Mouse (Mus musculus): Measurements from ENCODE around the gene Iqcf3. TPM values are rescaled to one million over a fixed set of nuclear protein-coding genes. Genes with fewer than 3 reads are reported as not detected.

Iqcf3 gene
- not detected in 2 replicates for polyA plus RNA-seq (2012; rRNA removed; ENCODE audit: low replicate concordance)

DNA sequence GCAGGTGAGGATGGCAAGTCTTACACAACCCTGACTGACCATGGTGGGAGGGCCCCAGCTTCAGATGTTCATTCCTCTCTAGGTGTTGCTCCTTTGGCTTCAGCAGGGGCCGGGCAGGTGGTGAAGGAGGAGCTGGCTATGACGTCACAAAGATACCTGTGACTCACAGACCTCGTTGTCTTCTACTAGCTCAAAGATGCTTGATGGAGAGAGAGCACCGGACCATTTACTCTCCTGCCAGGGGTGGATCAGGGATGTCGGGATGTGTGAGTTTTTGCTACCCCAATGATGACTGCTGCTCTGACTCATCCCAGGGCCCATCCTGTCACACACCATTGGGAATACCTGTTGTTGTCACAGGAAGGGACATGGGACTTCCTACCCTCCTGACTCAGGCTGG, at the start of gene Iqcf3:
TSS of gene Iqcf3 (minus strand) at position 101 of the 400 bp plus-strand sequence.

DNA sequence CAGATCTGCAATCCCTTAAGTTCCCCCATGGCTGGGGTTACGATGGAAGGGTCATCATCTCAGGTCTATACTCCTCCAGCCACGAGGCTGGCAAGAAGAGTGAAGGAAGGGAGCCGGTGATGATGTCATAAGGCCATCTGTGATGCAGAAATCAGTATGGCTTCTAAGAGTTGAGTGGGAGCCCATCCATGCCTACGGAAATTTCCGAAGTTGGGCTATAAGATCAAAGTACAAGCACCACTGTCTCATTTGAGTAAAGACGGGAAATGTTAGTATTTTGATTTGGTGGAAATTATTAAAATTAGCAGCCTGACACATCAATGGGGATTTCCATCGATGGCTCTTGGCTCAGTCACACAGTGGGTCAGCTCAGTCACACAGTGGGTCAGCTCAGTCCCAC, 9.5 kb upstream of the Iqcf3 start, which contains the start of gene Iqcf4:
TSS of gene Iqcf4 (minus strand) at position 101 of the 400 bp plus-strand sequence.

DNA sequence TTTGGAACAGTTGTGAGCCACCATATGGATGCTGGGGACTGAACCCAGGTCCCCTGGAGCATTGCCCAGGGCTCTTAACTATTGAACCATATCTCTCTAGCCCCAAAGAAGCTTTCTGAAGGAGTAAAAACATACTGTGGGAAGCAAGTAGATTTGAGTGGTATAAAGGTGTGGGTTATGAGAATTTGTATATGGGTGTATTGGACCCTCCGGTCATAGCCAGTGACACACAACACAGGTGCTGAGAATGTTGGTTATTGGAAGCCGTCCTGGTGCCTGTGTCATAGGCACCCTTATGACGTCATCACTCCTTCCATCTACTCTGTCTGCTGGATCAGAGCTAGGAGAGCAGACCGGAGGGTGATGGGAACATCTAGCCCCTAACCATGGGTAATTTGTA, 47.2 kb downstream of the Iqcf3 start, which contains the start of gene Iqcf5:
TSS of gene Iqcf5 (plus strand) at position 301 of the 400 bp plus-strand sequence.

DNA sequence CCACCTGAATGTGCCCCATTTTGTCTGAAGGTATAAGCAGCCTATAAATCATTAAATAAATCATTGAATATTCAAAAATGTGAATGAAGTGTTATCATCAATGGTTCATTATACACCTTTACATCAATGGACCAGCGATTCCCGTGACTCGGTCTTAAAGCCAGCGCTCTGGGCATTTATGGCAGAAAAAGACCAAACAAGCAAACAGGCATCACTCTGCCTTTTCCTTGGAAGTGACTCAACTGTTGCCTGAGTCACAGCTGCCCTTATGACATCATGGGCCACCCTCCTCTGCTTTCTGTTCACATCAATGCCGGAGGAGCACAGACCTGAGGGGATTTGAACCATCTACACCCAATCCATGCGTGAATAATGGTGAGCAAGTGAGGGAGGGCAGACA, 61.8 kb downstream of the Iqcf3 start, which contains the start of gene Iqcf1:
TSS of gene Iqcf1 (plus strand) at position 301 of the 400 bp plus-strand sequence.

DNA sequence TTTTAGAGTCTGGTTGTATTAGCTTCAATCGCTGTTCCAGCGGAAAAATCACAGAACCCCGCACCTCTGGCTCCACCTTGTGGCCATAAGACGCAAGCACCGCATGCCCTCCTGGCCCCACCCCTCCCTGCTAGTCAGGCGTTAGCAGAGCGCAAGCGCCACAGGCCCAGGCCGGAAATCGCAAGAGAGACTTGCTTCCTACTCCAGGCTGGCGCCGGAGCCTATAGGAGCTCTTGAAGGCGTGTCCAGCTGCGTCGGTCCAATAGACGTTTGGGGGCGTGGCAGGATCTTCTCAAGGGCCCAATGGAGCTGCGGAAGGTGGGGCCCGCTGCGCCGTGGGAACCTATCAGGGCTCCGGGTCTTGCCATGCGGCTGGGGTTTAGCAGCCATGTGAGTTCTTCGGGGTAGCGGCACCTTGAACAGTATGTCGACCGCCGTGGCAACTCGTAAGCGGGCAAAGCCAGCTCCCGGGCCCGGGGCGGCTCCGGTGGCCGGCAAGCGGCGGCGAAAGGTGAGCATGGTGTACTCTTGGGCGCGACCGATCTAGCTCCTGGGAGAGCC, 84.4 kb downstream of the Iqcf3 start, which contains the start of gene Parp3:
TSS of gene Parp3 (minus strand) at position 26 of the 561 bp plus-strand sequence.

DNA sequence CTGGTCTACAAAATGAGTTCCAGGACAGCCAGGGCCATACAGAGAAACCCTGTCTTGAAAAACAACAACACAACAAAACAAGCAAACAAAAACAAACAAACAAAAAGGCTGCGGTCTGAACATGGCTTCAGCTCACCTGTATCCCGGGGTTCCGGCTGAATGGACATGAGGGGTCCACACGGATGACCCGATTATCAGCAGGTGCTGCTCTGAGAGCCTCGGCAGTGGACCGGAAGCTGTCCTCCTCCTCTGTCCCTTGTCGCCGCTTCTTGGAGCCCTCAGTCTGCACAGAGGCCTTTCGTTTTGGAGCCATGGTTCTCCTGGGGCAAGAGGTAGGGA, 85.8 kb downstream of the Iqcf3 start, which contains the start of gene Rrp9:
TSS of gene Rrp9 (plus strand) at position 301 of the 339 bp plus-strand sequence.

DNA sequence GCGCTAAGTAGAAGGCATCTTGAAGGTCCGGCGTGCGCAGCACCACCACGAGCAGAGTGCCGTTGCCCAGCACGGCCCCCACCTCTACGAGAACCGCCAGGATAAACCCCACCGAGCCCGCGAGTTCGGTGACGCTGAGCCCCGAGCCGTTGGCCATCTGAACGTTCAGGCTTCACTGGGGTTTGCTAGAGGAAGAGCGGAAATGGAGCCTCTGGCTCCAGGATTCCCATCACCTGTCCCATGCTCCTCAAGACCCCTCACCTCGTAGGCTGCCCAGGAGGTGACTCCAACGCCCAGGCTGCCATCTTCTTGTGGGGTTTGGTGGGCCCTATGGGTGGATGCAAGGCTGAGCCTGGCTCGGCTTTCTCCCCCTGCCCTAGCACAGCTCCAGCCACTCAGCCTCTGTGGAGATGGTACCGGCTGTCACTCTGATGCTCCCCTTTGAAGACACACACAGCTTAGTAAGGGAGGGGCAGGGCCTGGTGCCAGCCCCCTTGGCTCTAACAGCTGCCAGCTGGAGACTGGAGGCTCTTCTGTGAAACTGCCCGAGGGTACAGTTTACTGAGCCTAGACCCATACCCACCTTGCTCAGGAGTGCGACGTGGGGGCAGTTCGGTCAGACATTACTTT, 95.7 kb downstream of the Iqcf3 start, which contains the start of gene Gpr62:
TSS of gene Gpr62 (minus strand) at position 368 of the 630 bp plus-strand sequence.

DNA sequence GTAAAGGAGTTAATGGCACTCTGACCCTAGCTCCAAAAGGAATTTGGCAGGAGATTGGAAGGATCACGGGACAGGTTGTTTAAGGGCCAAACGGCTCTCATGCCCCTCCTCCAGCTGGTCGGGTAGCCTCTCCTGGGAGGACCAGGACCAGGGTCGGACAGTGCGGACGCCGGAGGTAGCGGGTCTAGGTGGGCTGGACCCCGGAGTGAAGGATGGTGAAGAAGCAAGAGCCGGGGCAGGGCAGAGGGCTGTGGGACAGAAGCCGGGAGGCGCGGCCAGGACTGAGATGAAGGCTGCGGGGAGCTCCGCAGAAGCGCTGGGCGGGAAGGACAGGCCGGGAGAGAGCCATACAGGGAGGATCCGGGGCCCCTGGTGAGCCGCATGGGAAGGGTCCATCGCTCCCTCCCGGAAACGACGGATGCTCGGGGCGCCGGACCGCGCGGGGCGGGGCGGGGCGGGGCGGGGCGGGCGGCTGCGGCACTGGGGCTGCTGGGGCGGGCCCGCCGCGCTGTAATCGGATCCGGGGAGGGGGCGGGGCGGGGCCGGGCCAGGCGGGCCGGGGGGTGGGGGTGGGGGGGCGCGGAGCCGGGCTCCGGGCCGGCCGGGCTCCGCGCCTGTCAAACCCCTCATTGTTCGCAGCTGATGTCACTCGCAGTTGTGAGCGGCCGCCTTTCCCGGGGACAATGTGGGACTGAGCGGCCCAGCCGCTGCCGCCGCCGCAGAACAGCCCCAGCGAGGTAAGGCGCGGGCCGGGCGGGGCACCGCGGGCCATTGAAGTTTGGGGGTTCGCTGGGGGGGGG, 108.0 kb downstream of the Iqcf3 start, which contains the start of gene Pcbp4:
TSS of gene Pcbp4 (plus strand) at position 21 of the 800 bp plus-strand sequence.

Other genes with a start within 250 kb of the Iqcf3 start
- gene Dusp7, start 193.0 kb downstream of the Iqcf3 start, polyA plus RNA-seq (2012; rRNA removed; ENCODE audit: low replicate concordance): 114 and 152 TPM in 2 replicates
- 360 and 442 TPM in 2 replicates for gene Rpl29, start 132.2 kb downstream of the Iqcf3 start, polyA plus RNA-seq (2012; rRNA removed; ENCODE audit: low replicate concordance)
- gene Acy1, start 123.3 kb downstream of the Iqcf3 start, polyA plus RNA-seq (2012; rRNA removed; ENCODE audit: low replicate concordance): 8.1 and 10.3 TPM in 2 replicates
- 81.6 and 98.1 TPM in 2 replicates for gene Abhd14b, start 114.2 kb downstream of the Iqcf3 start, polyA plus RNA-seq (2012; rRNA removed; ENCODE audit: low replicate concordance)
- 38.1 and 46.0 TPM in 2 replicates for gene Abhd14a, start 114.0 kb downstream of the Iqcf3 start, polyA plus RNA-seq (2012; rRNA removed; ENCODE audit: low replicate concordance)
- gene Pcbp4, start 108.3 kb downstream of the Iqcf3 start, polyA plus RNA-seq (2012; rRNA removed; ENCODE audit: low replicate concordance): 98.4 and 134 TPM in 2 replicates
- 0.13 and 0.53 TPM in 2 replicates for gene Gpr62, start 95.7 kb downstream of the Iqcf3 start, polyA plus RNA-seq (2012; rRNA removed; ENCODE audit: low replicate concordance)
- 31.1 and 43.4 TPM in 2 replicates for gene Rrp9, start 85.7 kb downstream of the Iqcf3 start, polyA plus RNA-seq (2012; rRNA removed; ENCODE audit: low replicate concordance)
- gene Parp3, start 84.7 kb downstream of the Iqcf3 start, polyA plus RNA-seq (2012; rRNA removed; ENCODE audit: low replicate concordance): 118 and 159 TPM in 2 replicates
- gene Iqcf1, start 61.7 kb downstream of the Iqcf3 start, polyA plus RNA-seq (2012; rRNA removed; ENCODE audit: low replicate concordance): not detected in 2 replicates
- gene Iqcf5, start 47.1 kb downstream of the Iqcf3 start, polyA plus RNA-seq (2012; rRNA removed; ENCODE audit: low replicate concordance): not detected in 2 replicates
- not detected in 2 replicates for gene Iqcf4, start 9.4 kb upstream of the Iqcf3 start, polyA plus RNA-seq (2012; rRNA removed; ENCODE audit: low replicate concordance)
- not detected in 2 replicates for gene Iqcf6, start 65.0 kb upstream of the Iqcf3 start, polyA plus RNA-seq (2012; rRNA removed; ENCODE audit: low replicate concordance)
- 0.03 TPM in 1 of 2 replicates, not detected in the other for gene Grm2, start 94.5 kb upstream of the Iqcf3 start, polyA plus RNA-seq (2012; rRNA removed; ENCODE audit: low replicate concordance)
- gene Tex264, start 124.3 kb upstream of the Iqcf3 start, polyA plus RNA-seq (2012; rRNA removed; ENCODE audit: low replicate concordance): 116 and 129 TPM in 2 replicates
- gene Rad54l2, start 227.6 kb upstream of the Iqcf3 start, polyA plus RNA-seq (2012; rRNA removed; ENCODE audit: low replicate concordance): 28.7 and 39.7 TPM in 2 replicates

Measured in mammary gland, adult 2 months (tissue).